In the genomic region with DNA sequence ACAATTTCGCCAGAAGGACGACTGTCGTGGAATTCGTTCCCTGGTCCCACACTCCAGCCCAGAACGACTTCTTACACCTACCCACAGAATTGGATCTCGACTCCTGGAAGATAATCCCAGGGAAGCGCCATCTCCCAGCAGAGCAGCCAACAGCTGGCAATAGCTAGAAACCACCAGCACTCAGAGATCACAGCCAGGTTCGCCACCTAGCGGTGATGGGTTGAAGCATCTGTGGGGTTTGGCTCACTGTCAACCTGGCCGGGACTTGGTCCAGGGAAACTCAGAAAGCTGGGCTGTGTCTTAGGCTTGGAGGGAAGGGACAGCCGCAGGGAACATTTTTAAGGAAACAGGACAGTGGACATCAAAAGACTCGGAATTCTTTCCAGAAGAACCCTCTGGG, we compare ENCODE assay signal across 9 mouse cellular contexts. TPM values are rescaled to one million over a fixed set of nuclear protein-coding genes. Genes with fewer than 3 reads are reported as not detected.
DNase-seq lines count a peak whose midpoint lies in the region; ATAC-seq and TF ChIP-seq lines count a peak whose summit lies in the region.
"Had no signal": no experiment of that assay in that cellular context is flagged by ENCODE, and none has a peak within 500 bp of the region (broad histone marks: within the 10 kb centered on the region; RNA-seq: fewer than 3 reads in every experiment).

No protein-coding gene starts in this region.

- peak; percentile 76 for ATAC-seq in forebrain, embryonic 13.5 days
- peak; percentile 64 for ATAC-seq in liver, embryonic 16.5 days (ENCODE audit: low read depth)
- ATAC-seq in neural tube, embryonic 13.5 days (ENCODE audit: low read depth): peak; percentile 79; the same call in 1 of the 2 replicates

- TF ChIP-seq CTCF in E14TG2a.4 (conservative IDR thresholded peaks at IDR 0.05; ENCODE audit: low read length): peak; percentile 84

- WGBS in forebrain, embryonic 13.5 days: 3% methylated on average over 12 of the region's 12 CpGs
- WGBS in large intestine, adult 2 months: 5% methylated on average over 12 of the region's 12 CpGs
- 5% methylated on average over 12 of the region's 12 CpGs for WGBS in liver, embryonic 16.5 days (ENCODE audit: insufficient replicate concordance)
- WGBS in neural tube, embryonic 13.5 days: 5% methylated on average over 12 of the region's 12 CpGs

- H3K27ac ChIP-seq in forebrain, embryonic 13.5 days: no peak overlapping the region
- H3K27ac ChIP-seq in liver, embryonic 16.5 days (ENCODE audit: low read length): no peak overlapping the region
- H3K27ac ChIP-seq in neural tube, embryonic 13.5 days (replicated peaks): no peak overlapping the region
- H3K27ac ChIP-seq: macrophage had no signal

- H3K36me3 ChIP-seq in E14TG2a.4 (ENCODE audit: insufficient read depth, low read length): no peaks in the 10 kb centered on the region
- no peaks in the 10 kb centered on the region for H3K36me3 ChIP-seq in forebrain, embryonic 13.5 days (ENCODE audit: poor library complexity, severe bottlenecking)
- H3K36me3 ChIP-seq in liver, embryonic 16.5 days (ENCODE audit: control insufficient read depth, insufficient read depth): no peaks in the 10 kb centered on the region
- H3K36me3 ChIP-seq in neural tube, embryonic 13.5 days: no peaks in the 10 kb centered on the region

- peak overlapping the region; percentile 43; the same call in 1 of the 2 replicates for H3K9ac ChIP-seq in forebrain, embryonic 13.5 days
- H3K9ac ChIP-seq in liver, embryonic 16.5 days (ENCODE audit: low read depth, low read length): no peak overlapping the region
- H3K9ac ChIP-seq in neural tube, embryonic 13.5 days: 0 out of 2 replicates have a peak overlapping the region, but pooled peaks have one; percentile 31

- peak overlapping the region; percentile 52 for H3K4me3 ChIP-seq in E14TG2a.4 (replicated peaks; ENCODE audit: low read length)
- peak overlapping the region; percentile 26 for H3K4me3 ChIP-seq in forebrain, embryonic 13.5 days
- no peak overlapping the region for H3K4me3 ChIP-seq in liver, embryonic 16.5 days (ENCODE audit: low read depth, low read length)
- H3K4me3 ChIP-seq in neural tube, embryonic 13.5 days: peak overlapping the region; percentile 19

- peaks cover 6% of the 10 kb centered on the region for H3K9me3 ChIP-seq in E14TG2a.4 (ENCODE audit: low read length)
- H3K9me3 ChIP-seq in forebrain, embryonic 13.5 days (replicated peaks): no peaks in the 10 kb centered on the region
- no peaks in the 10 kb centered on the region; the same call in 1 of the 2 replicates for H3K9me3 ChIP-seq in liver, embryonic 16.5 days (replicated peaks; ENCODE audit: control insufficient read depth, low read length)
- no peaks in the 10 kb centered on the region for H3K9me3 ChIP-seq in neural tube, embryonic 13.5 days

- peak; percentile 83 for DNase-seq in c-Kit-positive CD71-positive TER-119-positive erythroid progenitor cells, embryonic 14.5 days (ENCODE audit: low spot score)
- DNase-seq in heart, postnatal 10 days: peak; percentile 97 to 98
- peak; percentile 47 for DNase-seq in large intestine, adult 2 months (ENCODE audit: low read depth, low spot score)
- DNase-seq in telencephalon, adult 2 months (ENCODE audit: low read depth, low spot score): peak; percentile 87

- peak overlapping the region; percentile 53 for H3K4me2 ChIP-seq in forebrain, embryonic 13.5 days
- no peak overlapping the region for H3K4me2 ChIP-seq in liver, embryonic 16.5 days (ENCODE audit: low read depth, low read length)
- H3K4me2 ChIP-seq in neural tube, embryonic 13.5 days: peak overlapping the region; percentile 43

- intact Hi-C loops in heart, postnatal 10 days (cut with DNase I): loop anchor here (1.0 kb wide), 1 partner anchor 80 kb away; no protein-coding TSS in a partner anchor

- peaks cover 64% of the 10 kb centered on the region for H3K4me1 ChIP-seq in E14TG2a.4 (replicated peaks; ENCODE audit: low read depth, low read length)
- peaks cover 18% of the 10 kb centered on the region for H3K4me1 ChIP-seq in forebrain, embryonic 13.5 days
- peaks cover 18% of the 10 kb centered on the region for H3K4me1 ChIP-seq in liver, embryonic 16.5 days (ENCODE audit: control insufficient read depth, low read depth, low read length)
- H3K4me1 ChIP-seq in neural tube, embryonic 13.5 days (replicated peaks): peaks cover 15% of the 10 kb centered on the region

- H3K27me3 ChIP-seq in E14TG2a.4 (ENCODE audit: insufficient read depth, low read length): peaks cover 21% of the 10 kb centered on the region
- no peaks in the 10 kb centered on the region for H3K27me3 ChIP-seq in forebrain, embryonic 13.5 days
- H3K27me3 ChIP-seq in liver, embryonic 16.5 days (ENCODE audit: control insufficient read depth, insufficient read depth, low read depth, low read length): peaks cover 22% of the 10 kb centered on the region
- H3K27me3 ChIP-seq in neural tube, embryonic 13.5 days: 0 out of 2 replicates have a peak, but pooled peaks cover 5% of the 10 kb centered on the region

RNA-seq across cellular contexts. Expression of a gene that starts 19.3 kb away (rescaled TPM):
- polyA plus RNA-seq in forebrain, embryonic 13.5 days (2015; fragmentation: Nextera tagmentation; extraction: Ambion mirVana): 0.40 and 1.0 TPM in 2 replicates
- 1 to 10 TPM; 2.2 to 2.4 TPM for total RNA-seq in heart, postnatal 10 days (2021)
- 0.53 and 0.66 TPM in 2 replicates for polyA plus RNA-seq in large intestine, adult 2 months (2012; rRNA removed)
- polyA plus RNA-seq in liver, embryonic 16.5 days (2015; fragmentation: Nextera tagmentation; extraction: Ambion mirVana): 0.46 and 0.52 TPM in 2 replicates
- 1.6 TPM in 2 replicates for polyA plus RNA-seq in neural tube, embryonic 13.5 days (2015; fragmentation: Nextera tagmentation; extraction: Ambion mirVana)
- polyA plus RNA-seq: macrophage had no signal

RNA-seq across cellular contexts. Expression of a gene that starts 32.9 kb away (rescaled TPM):
- 667 and 695 TPM in 2 replicates for polyA plus RNA-seq in forebrain, embryonic 13.5 days (2015; fragmentation: Nextera tagmentation; extraction: Ambion mirVana)
- 100 to 1,000 TPM; 196 to 199 TPM for total RNA-seq in heart, postnatal 10 days (2021)
- 35.2 and 64.6 TPM in 2 replicates for polyA plus RNA-seq in large intestine, adult 2 months (2012; rRNA removed)
- polyA plus RNA-seq in liver, embryonic 16.5 days (2015; fragmentation: Nextera tagmentation; extraction: Ambion mirVana): 522 and 558 TPM in 2 replicates
- polyA plus RNA-seq in neural tube, embryonic 13.5 days (2015; fragmentation: Nextera tagmentation; extraction: Ambion mirVana): 552 and 587 TPM in 2 replicates

Comparison
In these comparisons a context has a peak if more than half of its experiments do, and no peak if none do; other contexts are left out.
1. DNase-seq: peak in every context shown above with its lines; median percentile 98 in heart, postnatal 10 days; 87 in telencephalon, adult 2 months; 83 in c-Kit-positive CD71-positive TER-119-positive erythroid progenitor cells, embryonic 14.5 days; 47 in large intestine, adult 2 months.